Mouse (Mus musculus): Measurements from ENCODE around the gene Tpp1. TPM values are rescaled to one million over a fixed set of nuclear protein-coding genes. Genes with fewer than 3 reads are reported as not detected.

Tpp1 gene
- polyA plus RNA-seq, 3 experiments from 2014 or later = 92.5 to 132 (median 131) TPM

DNA sequence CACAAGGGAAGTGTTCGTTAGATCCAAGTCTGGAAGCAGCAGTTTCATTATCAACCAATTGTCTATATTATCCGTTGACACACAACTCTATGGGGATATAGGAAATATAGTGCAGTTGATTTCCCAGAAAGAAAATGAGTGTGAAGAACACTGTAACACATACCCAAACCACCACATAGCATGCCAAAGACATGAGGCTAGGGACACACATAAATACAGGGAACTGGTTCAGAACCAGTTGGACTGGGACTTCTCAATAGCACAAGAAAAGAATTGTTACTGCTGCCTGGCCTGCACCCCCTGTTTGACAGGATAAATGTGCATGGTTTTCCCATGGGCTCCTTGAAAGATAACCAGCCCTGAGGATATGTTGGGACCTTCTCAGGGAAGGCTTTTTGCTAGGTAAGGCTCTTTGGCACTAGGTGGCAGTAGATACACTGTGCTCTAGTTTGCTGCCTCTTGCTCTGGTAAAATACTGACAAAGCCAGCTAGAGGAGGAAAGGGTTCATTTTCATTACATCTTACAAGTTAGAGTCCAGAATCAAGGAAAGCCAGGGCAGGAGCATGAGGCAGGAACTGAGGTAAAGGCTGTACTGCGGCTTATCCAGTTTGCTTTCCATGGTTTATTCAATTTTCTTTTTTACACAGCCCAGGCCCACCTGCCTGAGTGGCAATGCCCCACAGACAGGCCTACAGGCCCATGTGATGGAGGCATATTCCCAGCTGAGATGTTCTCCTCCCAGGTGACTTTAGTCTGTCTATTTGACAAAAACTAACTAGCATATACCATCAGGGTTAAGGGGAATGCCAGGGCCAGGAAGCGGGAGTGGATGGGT lies 25.7 kb downstream of the Tpp1 start:
- peak; percentile 98 for ATAC-seq

DNA sequence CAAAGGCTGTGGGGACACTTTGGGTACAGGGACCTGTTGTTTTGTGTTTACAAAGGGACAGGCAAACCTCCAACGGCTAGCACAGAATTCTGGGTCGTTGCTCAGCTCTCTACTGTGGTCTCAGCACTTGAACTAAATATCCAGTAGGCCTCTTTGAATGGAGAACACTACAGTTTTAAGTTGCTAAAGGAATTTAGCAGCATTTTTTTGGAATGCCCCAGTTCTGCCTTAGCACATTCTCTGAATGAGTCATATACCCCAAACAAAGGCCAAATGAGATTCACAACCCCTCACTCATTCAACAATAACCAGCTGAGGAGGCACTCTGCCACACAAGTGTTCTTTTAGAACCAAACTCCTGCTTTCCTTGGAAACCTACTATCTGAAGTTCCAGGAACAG lies 30.1 kb downstream of the Tpp1 start:
- no peak for ATAC-seq

GRCm38 (mm10) chr7:105715366-105715765 lies 36.7 kb downstream of the Tpp1 start:
- no peak for ATAC-seq

- no peak for ATAC-seq
Observed at GRCm38 (mm10) chr7:105708733-105709132, 43.3 kb downstream of the Tpp1 start.

DNA sequence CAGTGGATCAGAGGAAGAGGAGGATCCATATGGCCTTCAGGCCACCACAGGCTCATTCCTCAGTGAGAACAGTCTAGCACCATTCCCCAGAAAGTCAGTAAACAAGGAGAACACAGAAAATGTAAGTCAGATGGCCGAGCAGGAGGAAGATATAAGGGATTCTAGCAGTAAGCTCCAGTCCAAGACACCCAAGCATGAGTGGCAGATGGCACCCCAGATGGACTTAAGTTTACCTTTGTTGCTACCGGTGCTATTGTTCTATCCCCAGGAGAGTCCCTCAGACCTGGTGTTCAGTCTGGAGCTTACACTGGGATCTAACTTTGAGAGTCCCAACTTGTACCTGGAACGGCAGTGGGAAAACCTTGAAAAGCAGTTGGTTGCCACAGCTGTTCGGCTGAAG lies 48.2 kb downstream of the Tpp1 start:
- ATAC-seq = no peak

- no peak for ATAC-seq
Observed at GRCm38 (mm10) chr7:105703184-105703583, 48.9 kb downstream of the Tpp1 start.

Other genes starting within 250 kb of the Tpp1 start
- gene Smpd1, start 197.9 kb downstream of the Tpp1 start, polyA plus RNA-seq (2017; shearing (Covaris generic)) = 10 to 100 TPM; 15.4 to 23.7 (median 22.3) TPM
- gene Apbb1, start 170.6 kb downstream of the Tpp1 start, polyA plus RNA-seq (2017; shearing (Covaris generic)) = 10 to 100 TPM in 1 of 3 experiments, 1 to 10 TPM in 2; 2.9 to 10.5 (median 3.8) TPM
- gene Hpx, start 152.1 kb downstream of the Tpp1 start, polyA plus RNA-seq (2017; shearing (Covaris generic)) = not detected
- 1 to 10 TPM in 2 of 3 experiments, under 1 TPM in 1; 0.70 to 5.4 (median 3.3) TPM for gene Trim3, start 118.7 kb downstream of the Tpp1 start, polyA plus RNA-seq (2017; shearing (Covaris generic))
- gene Timm10b, start 112.2 kb downstream of the Tpp1 start, polyA plus RNA-seq (2017; shearing (Covaris generic)) = 100 to 1,000 TPM; 193 to 230 (median 222) TPM
- gene Arfip2, start 111.8 kb downstream of the Tpp1 start, polyA plus RNA-seq (2017; shearing (Covaris generic)) = 10 to 100 TPM; 10.3 to 12.8 (median 12.2) TPM
- gene Gm45799, start 111.7 kb downstream of the Tpp1 start, polyA plus RNA-seq (2017; shearing (Covaris generic)) = 10 to 100 TPM in 1 of 3 experiments, 1 to 10 TPM in 2; 4.9 to 13.7 (median 8.7) TPM
- gene Dnhd1, start 101.4 kb downstream of the Tpp1 start, polyA plus RNA-seq (2017; shearing (Covaris generic)) = 1 to 10 TPM in 1 of 3 experiments, under 1 TPM in 2; 0.26 to 1.1 (median 0.46) TPM
- 100 to 1,000 TPM; 152 to 175 (median 153) TPM for gene Ilk, start 15.6 kb downstream of the Tpp1 start, polyA plus RNA-seq (2017; shearing (Covaris generic))
- gene Rrp8, start 14.8 kb downstream of the Tpp1 start, polyA plus RNA-seq (2017; shearing (Covaris generic)) = 10 to 100 TPM; 14.9 to 21.8 (median 19.9) TPM
- gene Taf10, start 7.9 kb downstream of the Tpp1 start, polyA plus RNA-seq (2017; shearing (Covaris generic)) = 10 to 100 TPM; 12.4 to 25.1 (median 14.3) TPM
- under 1 TPM in 1 of 3 experiments, not detected in 2; 0.08 TPM for gene Dchs1, start 35.4 kb upstream of the Tpp1 start, polyA plus RNA-seq (2017; shearing (Covaris generic))
- 100 to 1,000 TPM; 173 to 204 (median 177) TPM for gene Mrpl17, start 58.9 kb upstream of the Tpp1 start, polyA plus RNA-seq (2017; shearing (Covaris generic))
- 100 to 1,000 TPM; 178 to 198 (median 194) TPM for gene Gm4070, start 201.7 kb upstream of the Tpp1 start, polyA plus RNA-seq (2017; shearing (Covaris generic))

All from inflammation-experienced regulatory T-cells, adult 6 months (primary cell).